Mouse (Mus musculus) E14TG2a.4 (cell line): Measurements from ENCODE around the gene Pax1.

Experiments used
- CTCF ChIP-seq: conservative IDR thresholded peaks from 2 replicates; pipeline ENCODE4 v1.5.1; 2014; ENCODE audit warnings: low read length
- NANOG ChIP-seq: IDR thresholded peaks from 2 replicates; pipeline ENCODE4 v1.6.1; 2014; ENCODE audit warnings: borderline replicate concordance, low read length, mixed read lengths
- POU5F1 ChIP-seq: IDR thresholded peaks from 2 replicates; pipeline ENCODE4 v1.6.1; 2014; ENCODE audit warnings: low read length, borderline replicate concordance

DNA sequence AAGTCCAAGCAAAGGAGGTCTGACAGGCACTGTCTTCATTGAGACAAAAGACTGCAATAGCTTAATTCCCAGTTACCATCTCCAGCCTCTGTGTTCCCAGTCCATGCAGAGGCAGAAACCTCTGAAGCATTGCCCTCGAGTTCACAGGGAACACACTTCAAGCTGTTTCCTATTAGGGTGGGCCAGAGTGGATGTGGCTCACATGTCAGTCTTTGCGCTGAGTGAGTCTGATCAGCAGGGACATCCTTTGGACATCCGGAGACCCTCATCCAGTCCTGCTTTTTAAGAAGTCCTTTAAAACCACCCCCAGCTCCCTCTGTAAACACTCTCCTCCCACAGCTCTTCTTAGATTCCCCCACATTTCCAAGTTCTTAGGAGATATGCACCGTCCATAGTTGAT lies 2.0 kb upstream of the Pax1 start:
- TF ChIP-seq CTCF (no peak), NANOG (no peak), POU5F1 (no peak)
